Mouse (Mus musculus): ENCODE results near the gene Sik2.

The Sik2 gene

GRCm38 (mm10) chr9:50918131-50918530, 90.7 kb downstream of the Sik2 start:
- DNase-seq (ENCODE audit: low read depth, low spot score): no peak

- no peak for DNase-seq (ENCODE audit: low read depth, low spot score)
Measured at GRCm38 (mm10) chr9:50911861-50912515, 96.9 kb downstream of the Sik2 start.

DNA sequence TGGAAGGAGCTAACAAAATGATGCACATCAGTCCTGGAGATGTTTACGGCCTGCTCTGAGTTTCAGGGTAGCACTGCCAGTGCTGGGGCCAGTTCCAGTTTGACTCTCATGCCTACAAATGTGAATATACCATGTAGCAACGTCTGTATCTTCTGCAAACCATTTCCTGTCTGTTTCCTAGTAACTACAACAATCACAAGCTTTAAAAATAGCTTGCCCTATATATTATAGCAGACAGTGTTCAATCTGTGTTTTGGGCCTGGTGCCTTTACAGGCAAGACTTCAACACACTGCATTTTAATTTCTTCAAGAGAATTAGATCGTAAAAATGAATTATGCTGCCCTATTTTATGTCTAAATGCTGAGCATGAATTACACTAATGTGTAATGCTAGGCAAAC, 103.6 kb downstream of the Sik2 start:
- DNase-seq (ENCODE audit: low read depth, low spot score): no peak

GRCm38 (mm10) chr9:50904196-50904847, 104.6 kb downstream of the Sik2 start:
- no peak for DNase-seq (ENCODE audit: low read depth, low spot score)

- DNase-seq (ENCODE audit: low read depth, low spot score): no peak
Measured at GRCm38 (mm10) chr9:50900026-50900920, 108.6 kb downstream of the Sik2 start.

DNA sequence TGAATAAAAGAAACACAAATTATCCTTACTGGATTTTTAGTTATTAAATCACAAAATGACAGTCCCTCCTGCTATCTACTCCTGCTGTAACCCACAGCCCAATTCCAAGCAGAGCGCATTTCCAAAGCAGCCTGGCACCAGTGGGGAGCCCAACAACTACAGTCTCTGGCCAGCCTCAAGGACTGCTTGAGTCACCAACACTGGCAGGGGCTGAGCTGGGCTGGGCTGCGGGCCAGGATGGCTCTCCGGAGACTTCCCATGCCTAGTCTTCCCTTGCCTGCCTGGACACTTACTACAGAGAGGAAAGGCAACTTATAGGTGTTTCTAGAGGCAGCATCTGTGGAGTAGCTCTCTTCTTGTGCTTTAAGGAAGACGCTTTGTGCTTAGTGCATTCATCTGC, 115.2 kb downstream of the Sik2 start:
- no peak for DNase-seq (ENCODE audit: low read depth, low spot score)

GRCm38 (mm10) chr9:50890494-50891090, 118.3 kb downstream of the Sik2 start:
- no peak for DNase-seq (ENCODE audit: low read depth, low spot score)

DNA sequence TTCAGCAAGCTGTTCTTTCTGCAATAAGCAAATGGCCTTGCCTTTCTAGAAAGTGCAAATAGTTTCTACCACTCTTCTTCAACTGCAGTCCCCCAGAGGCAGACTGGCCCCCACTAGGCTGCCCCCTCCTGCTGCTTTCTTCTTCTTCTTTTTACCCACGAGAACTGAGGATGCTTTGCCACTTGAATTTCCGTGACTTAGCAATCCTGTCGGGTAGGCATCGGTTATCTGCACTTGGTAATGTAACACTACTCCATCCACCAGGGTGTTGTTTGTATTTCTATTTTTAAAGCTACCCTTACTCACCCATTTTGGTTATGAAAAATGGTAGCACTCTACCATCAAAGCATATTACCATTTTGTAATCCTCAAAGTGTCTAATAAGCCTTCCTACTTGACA, 118.9 kb downstream of the Sik2 start:
- DNase-seq (ENCODE audit: low read depth, low spot score): no peak

DNA sequence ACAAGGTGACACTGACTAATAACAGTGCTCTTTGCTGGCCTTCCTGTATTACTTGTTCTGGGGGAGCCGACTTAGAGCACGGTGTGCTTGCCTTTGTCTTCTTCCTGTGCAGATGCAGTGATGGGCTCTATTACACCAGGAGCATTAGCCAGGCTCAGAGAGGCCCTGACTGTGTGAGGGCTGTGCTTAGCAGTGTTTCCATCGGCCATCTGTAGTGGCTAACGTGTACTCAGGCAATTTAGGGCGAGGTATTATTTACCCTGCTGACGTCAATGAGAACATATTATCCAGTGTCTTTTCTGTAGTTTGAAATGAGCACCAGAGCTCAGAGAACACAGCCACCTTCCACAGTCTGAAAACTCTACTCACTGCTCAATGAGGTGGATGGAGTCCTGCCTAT, 119.7 kb downstream of the Sik2 start:
- DNase-seq (ENCODE audit: low read depth, low spot score): no peak

DNA sequence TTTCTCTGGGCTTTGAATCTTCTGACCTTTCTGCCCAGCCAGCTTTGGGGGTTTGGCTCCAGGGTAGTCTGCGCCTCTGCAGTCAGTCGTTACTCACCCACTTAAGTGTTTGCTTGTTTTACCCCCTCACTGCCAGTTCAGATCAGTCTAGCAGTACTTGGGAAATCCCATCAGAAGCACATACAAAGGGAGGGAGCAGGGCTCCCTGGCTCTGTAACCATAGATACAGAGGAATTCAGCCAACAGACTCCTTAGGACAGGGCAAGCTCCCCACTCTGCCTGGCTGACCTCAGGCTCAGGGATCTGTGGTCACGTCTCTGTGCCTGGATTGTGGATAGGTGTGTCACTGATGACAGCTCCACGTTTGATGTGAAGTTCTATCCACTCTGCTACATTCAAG, 121.5 kb downstream of the Sik2 start:
- DNase-seq (ENCODE audit: low read depth, low spot score): no peak

- no peak for DNase-seq (ENCODE audit: low read depth, low spot score)
Measured at GRCm38 (mm10) chr9:50886870-50887269, 122.0 kb downstream of the Sik2 start.

- no peak for DNase-seq (ENCODE audit: low read depth, low spot score)
Measured at GRCm38 (mm10) chr9:50885600-50885987, 123.3 kb downstream of the Sik2 start.

DNA sequence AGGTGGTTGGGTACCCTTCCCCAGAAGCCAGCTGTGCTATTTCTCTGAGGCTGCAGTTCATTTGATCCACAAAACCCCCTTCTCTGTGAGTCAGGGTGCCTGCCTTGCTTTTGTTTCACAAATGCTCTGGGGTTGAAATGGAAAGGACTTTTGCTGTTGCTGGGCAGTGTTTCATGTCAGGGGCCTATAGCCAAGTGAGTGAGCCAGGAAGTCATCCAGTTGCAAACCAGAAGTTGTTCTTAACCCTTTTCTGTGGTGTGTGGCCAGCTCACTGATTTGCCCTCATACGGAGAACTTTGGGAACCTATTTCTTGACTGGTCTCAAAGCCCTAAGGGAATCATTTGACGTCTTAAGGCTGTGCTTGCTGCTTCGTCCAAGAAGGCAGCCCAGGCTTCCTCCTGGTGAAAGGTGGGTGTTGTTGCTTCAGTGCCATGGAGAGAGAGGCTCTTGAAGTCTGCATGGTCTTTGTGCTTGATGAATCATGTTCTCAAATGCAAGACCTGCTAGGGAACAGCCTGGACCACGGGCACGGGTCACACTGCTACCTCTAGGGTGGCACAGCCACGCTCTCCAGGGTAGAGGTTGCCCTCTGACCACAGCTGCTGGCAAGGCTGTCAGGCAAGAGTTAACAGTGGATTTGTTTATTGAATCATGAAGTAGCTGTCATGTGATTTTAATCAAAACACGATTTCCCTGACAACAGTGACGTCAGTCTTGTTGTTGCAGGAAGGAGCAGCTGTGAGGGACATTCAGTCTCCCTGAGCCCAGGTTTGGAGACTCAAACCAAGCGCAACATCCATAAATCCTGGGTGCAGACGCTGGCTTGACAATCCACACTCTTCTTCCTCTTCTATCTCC, 123.9 kb downstream of the Sik2 start:
- DNase-seq (ENCODE audit: low read depth, low spot score): no peak

- DNase-seq (ENCODE audit: low read depth, low spot score): no peak
Measured at GRCm38 (mm10) chr9:50884093-50884492, 124.8 kb downstream of the Sik2 start.

- no peak for DNase-seq (ENCODE audit: low read depth, low spot score)
Measured at GRCm38 (mm10) chr9:50882183-50882582, 126.7 kb downstream of the Sik2 start.

DNA sequence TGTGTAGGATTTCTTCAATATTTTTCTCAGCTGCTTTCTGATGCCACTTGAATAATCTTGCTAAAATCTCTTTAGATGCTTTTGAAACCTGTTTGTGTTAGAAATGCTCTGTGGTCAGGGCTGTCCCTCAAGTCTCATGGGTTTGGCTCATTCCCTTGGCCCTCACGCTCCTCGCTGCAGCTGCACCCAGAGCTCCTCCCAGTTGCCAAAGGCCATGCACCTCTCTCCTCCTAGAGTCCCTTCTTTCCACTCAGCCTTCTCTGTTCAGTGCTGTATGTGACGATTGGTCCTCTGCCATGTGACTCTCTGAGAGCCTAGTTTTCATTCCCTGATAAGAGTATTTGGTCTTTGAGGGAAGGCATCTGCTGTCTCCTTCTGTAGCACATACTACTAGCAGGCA, 131.4 kb downstream of the Sik2 start:
- DNase-seq (ENCODE audit: low read depth, low spot score): no peak

- no peak for DNase-seq (ENCODE audit: low read depth, low spot score)
Measured at GRCm38 (mm10) chr9:50876287-50876686, 132.6 kb downstream of the Sik2 start.

DNA sequence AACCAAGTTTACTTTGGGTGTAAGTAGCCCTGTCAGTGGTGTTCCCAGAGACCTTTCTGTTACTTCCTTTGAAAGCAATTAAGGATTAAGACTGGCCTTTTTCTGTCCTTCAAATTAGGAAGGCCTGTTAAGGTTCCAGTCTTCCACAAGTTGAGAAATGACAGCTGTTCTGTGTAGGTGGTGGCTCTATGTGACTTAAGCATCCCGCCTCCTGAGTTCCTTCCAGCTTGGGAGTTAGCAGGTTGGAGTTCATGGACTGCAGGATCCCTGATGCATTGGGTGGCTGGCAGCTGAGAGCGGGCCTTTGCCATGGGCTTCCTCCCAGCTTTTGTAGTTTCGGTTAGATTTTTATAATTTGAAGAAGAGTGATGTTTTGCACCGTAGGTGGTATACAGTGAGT, 133.4 kb downstream of the Sik2 start:
- DNase-seq (ENCODE audit: low read depth, low spot score): no peak

DNA sequence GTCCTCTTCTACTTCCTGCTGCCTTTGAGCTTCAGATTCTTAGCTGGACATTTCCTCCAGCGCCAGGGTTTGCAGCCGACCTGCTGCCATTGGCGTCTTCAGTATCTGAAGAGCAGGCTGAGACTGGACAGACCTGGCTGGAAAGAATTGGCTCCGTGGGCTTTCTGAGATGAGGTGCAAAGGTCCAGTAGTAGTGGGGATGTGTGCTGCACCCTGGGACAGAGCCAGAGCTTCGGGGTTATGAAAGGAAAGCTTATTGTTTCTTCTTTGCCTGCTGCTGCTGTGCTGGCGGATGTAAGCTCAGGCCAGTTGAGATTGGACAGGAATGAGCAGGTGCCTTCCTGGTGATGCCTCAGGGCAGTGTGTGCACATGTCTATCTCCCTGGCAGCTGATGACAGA, 134.8 kb downstream of the Sik2 start:
- DNase-seq (ENCODE audit: low read depth, low spot score): no peak

- DNase-seq (ENCODE audit: low read depth, low spot score): no peak
Measured at GRCm38 (mm10) chr9:50873210-50873609, 135.7 kb downstream of the Sik2 start.

GRCm38 (mm10) chr9:50868182-50868581, 140.7 kb downstream of the Sik2 start:
- no peak for DNase-seq (ENCODE audit: low read depth, low spot score)
